Mouse (Mus musculus) c-Kit-positive CD71-negative TER-119-negative erythroid progenitor cells, embryonic 14.5 days (primary cell): ENCODE results near the gene Mgat4a.

ENCODE experiments used
- DNase-seq: peaks from one replicate; pipeline ENCODE4 v3.0.0-alpha.2; 2013; ENCODE audit warnings: low read depth

Mgat4a gene

GRCm38 (mm10) chr1:37540810-37541658 lies at the start of gene Mgat4a:
TSS of gene Mgat4a (minus strand) at chr1:37541016.
- DNase-seq: peak; percentile 80

GRCm38 (mm10) chr1:37585809-37586480 lies 45.1 kb upstream of the Mgat4a start:
- DNase-seq: peak; percentile 63

DNA sequence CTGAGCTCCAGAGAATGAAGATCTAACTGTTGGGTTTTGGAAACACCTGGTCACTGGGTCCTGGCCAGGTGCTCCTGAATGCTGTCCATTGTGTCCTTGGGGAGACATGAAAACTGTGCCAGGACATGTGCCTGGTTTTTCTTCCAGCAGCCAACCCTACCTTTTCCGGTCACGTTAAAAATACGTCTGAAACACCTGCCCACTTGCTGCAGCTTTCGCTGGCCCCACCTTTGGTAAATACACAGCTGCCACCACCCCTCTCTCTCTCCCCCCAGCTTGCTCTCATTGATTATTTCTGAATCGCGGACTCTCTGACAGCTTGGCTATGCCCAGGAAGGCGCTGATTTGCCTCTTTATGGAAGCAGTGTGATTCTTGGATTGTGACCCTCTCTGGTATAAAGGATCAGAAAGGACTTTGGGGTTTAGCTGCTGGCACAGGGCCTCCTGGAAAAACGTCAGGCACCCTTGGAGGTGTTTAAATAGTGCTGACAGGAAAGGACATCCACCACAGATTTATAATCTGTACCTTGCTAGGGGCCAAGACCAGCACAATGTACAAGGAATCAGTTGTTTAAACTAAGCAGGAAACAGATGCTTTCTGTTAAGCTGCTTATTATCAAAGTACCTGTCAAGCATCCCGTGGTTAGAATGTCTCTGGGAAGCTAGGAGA lies 43.1 kb upstream of the Mgat4a start:
- DNase-seq: no peak

DNA sequence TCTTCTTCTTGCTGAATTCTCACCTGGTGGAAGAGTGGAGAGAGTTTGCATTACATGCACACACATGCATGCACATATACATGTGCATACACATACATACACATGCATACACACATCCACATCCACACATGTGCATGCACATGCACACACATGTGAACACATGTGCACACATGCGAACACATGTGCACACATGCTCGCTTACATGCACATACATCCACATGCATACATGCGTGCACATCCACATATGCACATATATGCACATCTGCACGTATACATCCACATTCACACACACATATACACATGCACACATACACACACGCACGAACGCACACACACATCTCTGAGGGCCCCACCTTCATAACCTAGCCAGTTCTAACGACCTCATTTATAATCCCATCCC lies 42.4 kb upstream of the Mgat4a start:
- no peak for DNase-seq

GRCm38 (mm10) chr1:37579686-37580085 lies 38.9 kb upstream of the Mgat4a start:
- no peak for DNase-seq

DNA sequence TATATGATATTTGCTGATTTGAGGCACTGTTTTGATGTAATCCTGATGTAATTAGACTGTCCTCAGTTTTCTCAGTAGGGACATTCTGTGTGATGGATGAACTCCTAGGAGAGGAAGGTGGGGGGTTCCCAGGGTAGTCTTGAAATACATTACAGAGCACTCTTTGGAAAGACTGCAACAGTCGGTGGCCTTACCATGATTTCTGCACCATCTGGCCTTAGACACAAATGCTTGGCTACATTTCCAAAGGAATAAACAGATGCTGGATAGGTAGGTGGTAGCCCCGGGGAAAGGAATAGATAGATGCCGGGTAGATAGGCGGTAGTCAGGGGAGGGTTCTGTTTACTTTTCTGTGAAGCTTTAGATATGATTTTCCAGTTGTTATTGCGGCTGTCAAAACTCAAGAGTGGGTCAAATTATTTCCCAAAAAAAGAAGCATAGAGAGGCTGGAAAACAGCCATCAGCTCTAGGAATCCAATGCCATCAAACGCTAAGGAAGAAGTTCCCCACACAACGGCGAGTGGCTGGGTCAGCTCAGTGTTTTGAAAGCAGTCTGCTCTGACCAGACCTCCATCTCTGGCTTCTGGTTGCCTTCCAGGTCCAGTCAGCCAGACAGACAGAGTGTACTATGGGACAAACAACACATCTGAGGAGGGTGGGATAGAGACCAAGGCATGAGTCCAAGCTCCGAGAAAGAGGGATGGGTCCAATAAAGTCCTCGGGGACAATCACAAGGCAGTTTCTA lies 31.9 kb upstream of the Mgat4a start:
- no peak for DNase-seq

- no peak for DNase-seq
Observed at GRCm38 (mm10) chr1:37568379-37568778, 27.6 kb upstream of the Mgat4a start.

DNA sequence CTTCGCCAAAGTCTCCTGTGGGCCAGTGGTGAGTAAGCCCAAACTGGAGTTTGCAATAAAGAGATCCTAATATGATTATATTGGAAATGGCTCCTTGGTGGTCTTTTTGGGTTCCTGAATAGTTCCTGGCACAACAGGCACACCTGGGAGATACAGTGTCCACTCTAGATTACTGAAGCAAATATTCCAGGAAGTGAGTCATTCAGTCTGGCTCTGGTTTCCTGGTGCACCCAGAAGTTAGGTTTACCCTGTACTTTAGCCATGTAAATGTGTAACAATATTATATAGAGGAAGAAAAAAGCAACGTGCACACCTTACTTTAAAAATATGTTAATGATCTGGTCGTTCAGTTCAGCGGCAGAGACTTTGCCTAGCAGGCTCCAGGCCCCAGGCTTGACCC lies 25.9 kb upstream of the Mgat4a start:
- DNase-seq: no peak

DNA sequence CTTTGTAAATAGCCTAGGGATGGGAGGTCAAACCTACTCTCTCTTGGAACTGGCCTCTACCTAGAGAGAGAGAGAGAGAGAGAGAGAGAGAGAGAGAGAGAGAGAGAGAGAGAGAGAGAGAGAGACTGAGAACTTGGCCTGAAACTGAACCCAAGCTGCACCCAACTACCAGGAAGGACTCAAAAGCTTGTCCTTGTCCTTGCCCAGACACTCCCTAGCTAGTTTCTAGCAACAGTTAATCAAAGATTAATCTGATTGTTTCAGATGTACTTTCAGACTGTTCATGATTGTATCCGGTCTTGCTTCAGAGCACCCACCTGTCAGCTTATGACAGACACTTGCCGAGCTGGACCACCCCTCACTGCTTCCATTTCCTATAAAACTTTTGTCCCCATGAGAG lies 25.5 kb upstream of the Mgat4a start:
- no peak for DNase-seq

DNA sequence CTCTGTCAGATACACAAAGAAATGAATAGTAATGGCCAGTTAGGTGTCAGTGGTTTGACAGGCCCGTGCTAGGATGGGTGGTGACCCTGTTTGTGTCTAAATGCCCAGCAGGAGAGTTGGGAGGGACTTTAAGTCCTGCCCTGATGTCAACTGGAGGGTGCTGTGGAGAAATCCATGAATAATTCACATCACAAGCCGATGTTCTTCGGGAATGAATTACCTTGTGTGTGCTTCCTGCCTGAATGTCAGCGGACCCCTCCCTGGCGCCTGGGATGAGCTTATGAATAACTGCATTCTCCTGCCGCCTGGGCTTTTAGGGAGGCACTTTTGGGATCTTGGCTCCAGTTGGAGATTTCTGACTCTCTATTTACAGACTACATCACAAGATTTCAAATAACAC lies 24.6 kb upstream of the Mgat4a start:
- DNase-seq: no peak

DNA sequence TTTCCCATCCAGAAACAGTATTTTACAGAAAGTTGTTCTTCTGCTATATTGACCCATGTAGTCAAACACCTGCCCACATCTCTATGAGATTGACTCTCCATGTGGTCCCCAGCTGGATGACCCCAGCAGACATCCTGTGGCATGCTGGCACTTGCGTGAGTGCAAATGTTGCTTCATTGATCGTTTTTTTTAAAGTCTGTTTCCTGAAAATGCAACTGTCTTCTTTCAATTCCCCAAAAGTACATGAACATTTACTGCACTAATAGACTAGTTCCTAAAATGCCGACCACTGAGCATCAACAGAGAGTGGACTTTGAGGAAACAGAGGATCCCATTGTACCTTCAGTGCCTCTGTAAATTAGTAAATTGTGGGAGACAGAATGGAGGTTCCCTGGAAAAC lies 21.1 kb upstream of the Mgat4a start:
- no peak for DNase-seq

DNA sequence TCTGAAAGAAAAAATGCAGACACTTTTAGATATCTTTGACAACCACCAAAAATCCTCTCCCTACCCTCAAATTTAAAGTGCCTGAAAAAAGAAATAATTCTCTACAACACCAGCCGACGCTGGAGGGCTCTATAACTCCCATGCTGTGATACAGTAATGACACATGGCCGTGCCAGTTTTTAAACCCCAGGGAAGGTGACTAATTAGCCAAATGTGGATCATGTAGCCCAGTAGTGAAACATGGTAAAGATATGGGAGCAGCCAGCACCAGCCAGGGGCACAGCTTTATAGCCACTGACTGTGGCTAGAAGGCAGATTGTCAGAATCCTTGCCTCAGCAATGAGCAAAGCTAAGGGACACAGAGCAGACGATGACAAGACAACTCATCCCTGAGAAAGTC lies 19.5 kb upstream of the Mgat4a start:
- DNase-seq: no peak

DNA sequence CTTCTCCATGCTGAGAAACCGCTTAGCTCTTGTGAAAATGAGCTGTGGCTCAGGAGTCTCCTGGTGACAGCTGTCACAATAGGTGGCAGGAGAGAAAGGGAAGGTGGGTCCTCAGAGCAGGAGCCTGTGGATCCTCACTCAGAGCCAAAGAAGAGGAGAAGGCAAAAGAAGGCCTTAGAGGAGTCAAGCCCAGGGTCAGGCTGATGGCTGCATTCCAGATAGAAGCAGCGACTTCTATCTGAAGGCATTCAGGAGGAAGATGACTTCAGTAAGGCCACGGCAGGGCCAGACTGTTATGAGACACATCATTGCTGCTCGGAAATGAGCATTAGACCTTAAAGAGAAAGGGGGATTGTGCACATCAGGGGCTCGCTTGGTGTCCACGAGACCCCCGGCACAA lies 11.2 kb upstream of the Mgat4a start:
- DNase-seq: no peak

GRCm38 (mm10) chr1:37549501-37549900 lies 8.7 kb upstream of the Mgat4a start:
- DNase-seq: no peak

GRCm38 (mm10) chr1:37546398-37547051 lies 5.7 kb upstream of the Mgat4a start:
- no peak for DNase-seq

DNA sequence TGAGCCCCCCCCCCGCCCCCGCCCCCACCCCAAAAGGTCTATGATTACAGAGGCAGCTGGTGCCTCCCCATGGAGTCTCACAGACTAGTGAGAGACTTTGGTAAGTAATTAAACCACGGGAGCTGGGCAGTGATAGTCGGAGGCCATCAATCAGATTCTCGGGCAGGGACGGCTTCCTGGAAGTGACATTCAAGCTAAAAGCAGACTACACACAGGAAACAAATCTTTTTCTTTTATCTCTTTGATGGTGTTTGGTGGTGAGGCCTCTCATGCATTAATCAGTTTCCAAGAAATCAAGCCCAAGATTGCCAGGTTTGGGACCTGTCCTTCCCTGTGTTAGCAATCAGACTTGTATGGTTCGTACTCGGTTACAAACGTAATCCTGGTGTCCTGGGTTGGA lies 3.4 kb upstream of the Mgat4a start:
- DNase-seq: no peak

- no peak for DNase-seq
Observed at GRCm38 (mm10) chr1:37543057-37543456, 2.2 kb upstream of the Mgat4a start.

- no peak for DNase-seq
Observed at GRCm38 (mm10) chr1:37539968-37540809, 627 bp downstream of the Mgat4a start.

DNA sequence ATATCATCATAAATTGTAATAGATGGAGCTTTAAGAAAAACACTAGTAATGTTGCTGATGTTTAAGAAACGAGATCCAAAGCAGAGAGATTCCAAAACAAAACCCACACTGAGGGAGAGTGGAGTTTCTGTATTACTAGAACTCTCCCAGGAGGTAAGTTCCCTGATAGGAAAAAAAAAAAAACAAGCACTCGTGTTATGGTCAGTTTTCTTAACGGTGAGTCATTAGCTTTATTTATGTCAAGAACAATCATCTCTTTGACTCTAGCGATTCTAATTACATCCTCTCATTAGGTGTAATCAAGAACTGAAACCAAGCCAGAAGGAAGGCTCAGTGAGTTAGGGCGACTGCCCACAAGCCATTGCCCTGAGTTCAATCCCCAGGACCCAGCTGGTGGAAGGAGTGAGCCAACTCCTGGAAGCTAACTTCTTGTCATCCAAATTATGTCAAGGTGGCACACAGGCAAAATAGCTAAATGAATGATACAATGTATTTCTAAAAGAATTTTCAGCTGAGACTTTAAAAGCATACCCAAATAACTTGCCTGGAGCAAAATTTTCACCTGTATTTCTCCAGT lies 6.2 kb downstream of the Mgat4a start:
- DNase-seq: no peak

DNA sequence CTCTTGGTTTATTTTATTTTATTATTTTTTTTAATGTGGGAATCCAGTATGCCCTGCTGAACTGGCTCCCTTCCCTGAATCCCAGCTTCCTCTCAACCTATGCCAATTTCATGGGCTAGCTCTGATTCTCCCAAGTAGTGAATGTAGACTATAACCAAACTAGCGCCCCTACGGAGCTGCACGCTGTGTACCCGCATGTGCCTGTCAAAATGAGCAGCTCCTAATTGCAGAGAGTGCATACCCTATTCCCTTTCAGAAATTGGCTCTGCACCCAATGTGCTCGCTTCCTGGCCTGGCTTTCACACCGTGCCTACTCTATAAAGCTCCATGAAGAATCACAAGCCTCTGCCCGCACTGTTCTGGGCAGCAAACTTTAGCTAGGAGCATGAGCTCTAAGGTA lies 7.6 kb downstream of the Mgat4a start:
- DNase-seq: no peak

- DNase-seq: no peak
Observed at GRCm38 (mm10) chr1:37532533-37532840, 8.3 kb downstream of the Mgat4a start.
